Mouse (Mus musculus): ENCODE results near the gene Fxn.
"Not testable (repeated sequence)": the region's sequence is repeated elsewhere in the genome, so short reads cannot be mapped to it uniquely, and the experiment has no call there.

The Fxn gene

DNA sequence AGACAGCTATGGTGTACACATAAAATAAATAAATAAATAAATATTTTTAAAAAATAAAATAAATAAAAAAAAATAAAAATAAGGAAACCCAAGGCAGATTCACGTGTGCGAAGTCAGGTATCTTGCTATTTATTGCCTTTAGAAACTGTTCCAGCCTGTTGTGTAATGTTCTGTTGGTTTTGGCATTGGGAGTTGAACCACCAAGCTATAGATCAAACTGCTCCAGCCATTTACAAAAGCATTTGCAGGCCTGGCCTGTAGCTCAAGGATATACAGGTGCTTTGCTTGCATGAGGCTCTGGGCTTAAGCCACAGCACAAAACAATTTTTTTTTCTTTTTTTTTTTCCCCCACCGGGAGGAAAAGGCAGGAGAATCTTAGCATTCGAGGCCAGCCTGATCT is 42.4 kb downstream of the Fxn start:
- no peak for DNase-seq

DNA sequence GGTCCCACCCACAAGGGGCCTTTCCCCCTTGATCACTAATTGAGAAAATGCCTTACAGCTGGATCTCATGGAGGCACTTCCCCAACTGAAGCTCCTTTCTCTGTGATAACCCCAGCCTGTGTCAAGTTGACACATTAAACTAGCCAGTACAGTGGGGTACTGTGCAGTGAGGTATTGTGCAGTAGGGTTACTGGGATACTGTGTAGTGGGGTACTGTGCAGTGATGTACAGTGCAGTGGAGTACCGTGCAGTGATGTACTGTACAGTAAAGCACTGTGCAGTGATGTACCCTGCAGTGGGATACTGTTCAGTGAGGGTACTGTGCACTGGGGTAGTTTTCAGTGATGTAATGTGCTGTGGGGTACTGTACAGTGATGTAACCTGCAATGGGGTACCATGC is 48.0 kb downstream of the Fxn start:
- not testable (repeated sequence) for DNase-seq

DNA sequence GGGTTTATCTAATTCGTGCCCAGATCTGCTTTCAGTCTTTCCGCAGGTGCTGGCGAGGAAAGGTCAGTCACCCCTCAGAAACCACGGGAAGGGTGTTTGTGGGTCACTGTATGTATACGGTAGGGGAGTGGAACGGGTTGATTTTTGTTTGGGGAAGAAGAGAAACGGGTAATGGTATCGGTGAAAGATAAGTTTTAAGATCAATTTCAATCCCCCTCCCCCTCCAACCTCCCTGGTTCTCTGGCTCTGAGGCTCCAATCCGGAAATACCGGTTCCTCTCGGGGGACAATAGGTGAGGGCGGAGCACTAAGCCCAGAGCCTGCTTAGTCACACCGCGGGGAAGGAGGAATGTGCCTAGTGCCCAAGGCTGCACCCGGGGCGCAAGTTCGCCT is 55.1 kb downstream of the Fxn start:
- peak; percentile 49 for DNase-seq

DNA sequence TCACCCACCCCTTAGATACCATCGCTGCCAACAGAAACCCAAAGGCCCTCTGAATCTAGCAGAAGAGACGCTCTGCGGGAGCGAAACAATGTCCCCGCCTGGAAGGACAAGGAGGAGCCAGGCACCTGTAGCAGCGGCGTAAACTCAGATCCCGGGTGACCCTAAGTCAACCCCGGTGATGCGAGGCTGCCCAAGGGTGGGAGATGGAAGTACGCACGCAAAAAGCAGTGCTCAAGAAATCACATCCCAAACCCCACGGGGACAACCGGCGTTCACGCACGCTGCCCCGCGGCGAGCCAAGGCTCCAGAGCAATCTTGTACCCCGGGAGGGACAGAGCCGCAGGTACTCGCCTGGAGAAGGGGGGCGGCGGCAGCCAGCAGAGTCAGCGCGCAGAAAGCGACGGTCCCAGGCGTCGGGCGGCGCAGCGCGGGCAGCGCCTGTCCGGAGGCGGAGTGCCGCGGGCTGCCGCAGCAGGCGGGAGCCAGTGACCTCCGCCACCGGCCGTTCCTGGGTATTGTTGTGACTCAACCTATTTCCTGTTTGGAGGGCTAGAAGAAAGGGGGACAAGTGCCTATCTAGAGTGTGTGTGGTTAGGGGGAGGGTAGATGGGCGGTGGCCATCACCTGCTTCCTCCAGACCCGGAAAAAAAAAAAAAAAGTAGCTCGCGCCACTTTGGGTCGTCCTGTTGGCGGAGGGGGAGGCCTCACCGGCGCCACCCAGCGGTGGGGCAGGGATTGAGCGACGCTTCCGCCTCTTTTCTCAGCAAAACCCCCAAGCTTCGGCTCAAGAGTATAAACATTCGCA is 55.7 kb downstream of the Fxn start, which contains the start of gene Tjp2:
TSS of gene Tjp2 (minus strand) at position 531 of the 805 bp plus-strand sequence.
- DNase-seq, result peak; percentile 74

DNA sequence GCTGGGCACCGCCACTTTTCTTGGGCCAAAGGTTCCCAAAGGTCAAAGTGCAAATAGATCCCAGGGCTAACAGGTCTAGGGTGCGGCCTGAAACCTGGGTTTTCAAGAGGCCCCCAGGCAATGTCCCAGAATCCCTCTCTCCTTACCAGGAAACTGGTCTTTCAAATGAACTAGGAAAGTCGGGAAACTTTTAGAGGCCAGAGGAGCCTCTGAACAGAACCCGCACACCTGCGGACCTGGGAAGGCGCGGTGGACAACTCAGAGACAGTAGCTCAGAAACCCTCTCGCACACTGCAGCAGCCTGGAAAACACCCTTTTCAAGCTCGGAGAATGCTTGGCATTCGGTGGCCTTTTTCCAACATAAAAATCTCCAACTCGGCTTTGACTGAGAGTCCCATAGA is 56.6 kb downstream of the Fxn start:
- DNase-seq, result no peak

DNA sequence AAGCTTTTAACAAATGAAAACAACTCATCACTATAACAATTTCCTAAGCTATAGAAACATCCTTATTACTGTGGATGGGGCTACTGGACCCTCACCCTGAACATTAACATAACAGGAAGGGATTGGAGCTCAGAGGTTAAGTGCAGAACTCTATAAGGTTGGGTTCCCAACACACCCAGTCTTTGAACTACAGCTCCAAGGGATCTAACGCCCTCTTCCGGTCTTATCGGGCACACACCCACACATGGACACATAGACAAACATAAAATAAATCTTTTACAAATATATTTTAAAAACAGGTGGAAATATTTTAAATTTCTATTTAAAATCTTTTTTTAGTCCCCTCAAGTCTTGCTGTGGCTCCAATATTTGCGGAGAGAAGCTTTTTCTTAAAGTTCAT is 59.0 kb downstream of the Fxn start:
- DNase-seq, result no peak

DNA sequence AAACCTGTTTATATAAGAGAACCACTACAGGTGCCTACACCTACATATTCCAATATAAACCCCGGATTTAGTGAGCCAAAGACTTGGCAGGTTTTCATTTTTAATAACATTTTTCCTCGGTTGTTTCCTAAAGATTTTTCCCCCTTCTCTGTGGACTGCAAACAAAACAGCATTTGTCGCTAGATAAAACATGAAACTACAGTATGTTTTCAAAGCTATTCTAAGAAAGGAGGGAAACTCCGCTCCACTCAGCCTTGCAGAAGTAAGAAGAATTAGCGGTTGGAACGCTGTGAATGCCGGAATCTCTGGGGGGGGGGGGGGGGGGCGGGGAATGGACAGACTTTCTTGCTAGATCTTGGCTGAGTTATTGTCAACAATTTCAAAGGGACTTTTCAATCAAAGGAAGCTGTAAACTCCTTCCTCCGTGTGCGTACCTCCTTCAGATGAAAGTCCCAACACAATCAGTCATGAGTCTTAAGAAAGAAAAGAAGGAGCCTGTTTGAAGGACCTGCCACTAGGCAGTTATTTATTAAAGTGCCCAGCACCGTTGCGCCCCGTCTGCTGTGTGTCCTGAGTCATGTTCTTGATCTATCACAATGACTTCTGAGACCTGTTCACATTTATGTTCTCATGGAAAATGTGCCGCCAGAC is 59.5 kb downstream of the Fxn start:
- no peak for DNase-seq

DNA sequence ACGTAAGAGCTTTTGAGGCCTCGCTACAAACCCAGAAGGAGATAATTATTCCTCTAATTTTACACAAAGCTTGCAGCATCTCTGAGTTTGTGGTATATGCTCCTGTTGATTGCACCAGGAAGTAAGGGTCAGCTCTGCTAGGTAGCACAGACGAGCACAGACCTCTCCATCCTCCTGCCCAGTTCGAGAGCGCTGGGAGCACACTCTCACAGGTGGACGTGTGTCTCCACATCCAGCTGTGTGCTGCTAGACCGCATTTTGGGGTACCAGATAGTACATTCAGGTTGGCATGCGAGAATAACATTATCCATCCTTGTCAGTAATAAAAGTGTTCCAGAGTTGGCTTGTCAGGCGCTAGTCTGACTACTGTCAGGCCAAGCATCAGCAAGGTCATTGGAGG is 61.4 kb downstream of the Fxn start:
- DNase-seq, result no peak

DNA sequence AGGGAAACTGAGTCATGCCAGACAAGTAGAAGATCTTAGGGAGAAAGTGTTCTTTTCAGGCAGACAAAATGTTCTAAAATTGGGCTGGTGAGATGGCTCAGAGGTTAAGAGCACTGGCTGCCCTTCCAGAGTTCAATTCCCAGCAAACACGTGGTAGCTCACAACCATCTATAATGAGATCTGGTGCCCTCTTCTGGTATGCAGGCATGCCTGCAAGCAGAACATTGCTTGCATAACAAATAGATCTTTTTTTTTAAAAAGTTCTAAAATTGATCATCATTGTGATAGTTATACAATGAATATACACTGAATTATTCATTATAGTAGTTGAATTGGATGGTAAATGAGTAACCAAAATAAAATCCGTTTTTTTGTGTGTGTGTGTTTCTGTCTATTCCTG is 62.1 kb downstream of the Fxn start:
- no peak for DNase-seq

DNA sequence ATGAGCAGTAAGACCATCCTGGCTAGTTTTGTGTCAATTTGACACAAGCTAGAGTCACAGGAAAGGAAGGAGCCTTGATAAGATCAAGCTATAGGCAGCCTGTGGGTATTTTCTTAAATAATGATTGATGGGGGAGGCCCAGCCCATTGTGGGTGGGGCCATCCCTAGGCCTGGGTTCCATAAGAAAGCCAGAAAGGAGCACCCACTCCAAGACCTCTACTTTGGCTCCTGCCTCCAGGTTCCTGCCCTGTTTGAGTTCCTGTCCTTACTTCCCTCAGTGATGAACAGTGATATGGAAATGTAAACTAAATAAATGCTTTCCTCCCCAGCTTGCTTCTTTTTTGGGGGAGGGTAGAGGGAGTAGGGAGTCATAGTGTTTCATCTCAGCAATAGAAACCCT is 62.6 kb downstream of the Fxn start:
- no peak for DNase-seq

DNA sequence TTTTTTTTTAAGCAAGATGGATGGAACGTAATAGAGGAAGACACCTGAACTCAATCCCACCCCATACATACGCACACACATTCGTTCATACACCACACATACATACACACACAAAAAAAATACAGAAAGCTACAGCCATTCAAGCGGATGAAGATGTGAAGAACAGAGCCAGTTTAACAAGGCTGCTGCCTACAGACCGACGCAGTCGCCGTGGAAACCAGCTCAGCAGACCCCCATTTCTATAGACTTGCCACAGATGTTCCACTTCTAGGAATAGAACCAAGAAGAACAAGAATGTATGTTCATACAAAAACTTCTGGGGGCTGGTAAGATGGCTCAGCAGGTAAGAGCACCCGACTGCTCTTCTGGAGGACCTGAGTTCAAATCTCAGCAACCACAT is 63.6 kb downstream of the Fxn start:
- peak; percentile 43 for DNase-seq

DNA sequence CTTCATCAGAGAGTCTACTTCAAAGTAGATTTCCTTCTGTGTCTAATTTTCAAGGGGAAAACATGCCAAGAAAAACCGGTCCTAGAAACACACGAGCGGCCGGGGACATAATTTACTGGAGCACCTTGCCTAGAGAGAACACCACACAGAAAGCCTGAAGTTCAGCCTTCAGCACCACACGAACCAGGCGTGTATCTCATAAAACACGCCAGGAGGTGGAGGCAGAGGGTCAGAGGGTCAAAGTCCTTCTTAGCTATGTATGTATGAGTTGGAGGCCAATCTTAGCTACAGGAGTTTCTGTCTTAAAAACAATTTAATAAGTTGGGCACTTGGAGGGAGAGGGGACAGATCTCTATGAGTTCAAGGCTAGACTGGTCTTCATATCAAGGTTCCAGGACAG is 65.5 kb downstream of the Fxn start:
- no peak for DNase-seq

DNA sequence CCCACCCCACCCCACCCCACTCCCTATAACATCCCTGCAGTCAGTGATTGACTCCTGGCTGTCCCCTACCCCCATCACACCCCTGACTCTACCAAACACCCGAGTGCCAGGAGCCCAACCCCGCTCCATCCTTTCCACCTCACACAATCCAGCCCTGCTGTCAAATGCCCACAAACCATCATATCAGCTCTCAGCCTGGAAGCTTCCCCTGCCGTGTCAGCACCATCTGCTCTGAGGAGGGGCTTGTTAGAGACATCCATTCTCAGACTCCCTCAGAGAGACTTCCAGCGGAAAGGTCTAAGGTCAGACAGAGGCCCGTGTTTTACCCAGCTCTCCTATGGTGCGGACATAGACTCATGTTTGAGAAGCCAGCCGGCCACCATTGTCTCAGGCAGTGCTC is 67.1 kb downstream of the Fxn start:
- peak; percentile 47 for DNase-seq

DNA sequence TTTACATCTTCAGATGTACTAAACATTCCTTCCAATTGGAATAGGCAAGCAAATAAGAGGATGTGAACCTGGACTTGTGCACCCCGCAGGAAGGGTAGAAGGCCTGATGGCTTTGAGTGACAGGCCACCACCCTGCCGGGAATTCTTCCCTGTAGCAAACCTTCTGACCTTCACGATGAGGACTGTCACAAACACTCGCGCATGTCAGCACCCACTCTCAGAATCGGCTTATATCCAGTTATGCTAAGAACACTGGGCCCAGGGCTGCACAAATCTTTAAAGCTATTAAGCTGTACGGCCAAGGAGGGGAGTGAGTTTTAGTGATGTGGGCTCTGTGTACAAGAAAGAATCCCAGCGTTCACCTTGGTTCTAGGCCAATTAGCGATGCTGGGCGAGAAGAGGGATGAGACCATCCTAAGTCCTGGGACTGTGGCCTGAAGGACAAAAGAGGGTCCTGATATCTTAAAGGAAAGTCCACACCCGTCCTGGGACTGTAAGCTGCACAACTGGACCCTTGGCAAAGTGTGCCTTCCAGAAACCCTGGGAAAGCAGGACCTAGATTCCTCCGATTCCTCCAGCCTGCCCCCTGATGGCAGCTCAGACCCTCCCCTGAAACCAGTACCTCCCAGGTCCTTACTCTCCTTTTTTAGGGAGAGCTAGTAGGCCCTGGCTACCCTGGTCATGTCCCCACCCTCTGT is 67.7 kb downstream of the Fxn start:
- peak; percentile 48 for DNase-seq
